Mouse (Mus musculus) gastrocnemius, postnatal 36 days (tissue): ENCODE results near the gene Ecsit. TPM values are rescaled to one million over a fixed set of nuclear protein-coding genes. Genes with fewer than 3 reads are reported as not detected.
"Not testable (repeated sequence)": the region's sequence is repeated elsewhere in the genome, so short reads cannot be mapped to it uniquely, and the experiment has no call there.

Source experiments
- DNase-seq, 2 experiments: peaks; one replicate each; pipeline ENCODE4 v3.0.0; 2022
- intact Hi-C: fragments of 180-260 bp; cut with DNase I; formaldehyde crosslinking; loops from one replicate; pipeline ENCODE4 v1.15.1; 2025
- total RNA-seq, 2 experiments: library from RNA; stranded (reverse); gene quantifications; 2 replicates each; pipeline ENCODE4 v1.2.3; 2021

Ecsit gene
- total RNA-seq, 2 experiments from 2014 or later: 82.2 to 86.9 TPM

GRCm38 (mm10) chr9:22095854-22096307 lies 10.6 kb upstream of the Ecsit start:
- intact Hi-C loops: no loop called here
- DNase-seq: peak; percentile 73 to 80

GRCm38 (mm10) chr9:22092746-22093145 lies 7.5 kb upstream of the Ecsit start:
- intact Hi-C loops: no loop called here
- no peak for DNase-seq

GRCm38 (mm10) chr9:22089986-22090385 lies 4.7 kb upstream of the Ecsit start:
- no peak for DNase-seq
- intact Hi-C loops: no loop called here

- intact Hi-C loops: no loop called here
- no peak for DNase-seq
These were observed 4.0 kb upstream of the Ecsit start for GRCm38 (mm10) chr9:22089281-22089680.

GRCm38 (mm10) chr9:22087034-22087618 lies 1.9 kb upstream of the Ecsit start:
- intact Hi-C loops: no loop called here
- DNase-seq: no peak

- intact Hi-C loops: no loop called here
- DNase-seq: no peak
These were observed 774 bp upstream of the Ecsit start for GRCm38 (mm10) chr9:22086012-22086411.

- intact Hi-C loops: no loop called here
- DNase-seq: no peak
These were observed 594 bp downstream of the Ecsit start for GRCm38 (mm10) chr9:22084667-22085021.

GRCm38 (mm10) chr9:22076223-22076622 lies 9.0 kb downstream of the Ecsit start:
- DNase-seq: no peak
- intact Hi-C loops: loop anchor here (10.0 kb wide), 1 partner anchor 1621 kb away; no protein-coding TSS in a partner anchor

GRCm38 (mm10) chr9:22075778-22076177 lies 9.5 kb downstream of the Ecsit start:
- not testable (repeated sequence) for DNase-seq
- intact Hi-C loops: loop anchor here (10.0 kb wide), 1 partner anchor 1621 kb away; no protein-coding TSS in a partner anchor

- DNase-seq: no peak
- intact Hi-C loops: loop anchor here (10.0 kb wide), 1 partner anchor 1617 kb away; no protein-coding TSS in a partner anchor
These were observed 13.0 kb downstream of the Ecsit start for GRCm38 (mm10) chr9:22072276-22072675.

GRCm38 (mm10) chr9:22070791-22071573 lies 14.3 kb downstream of the Ecsit start, which contains the start of the genes Gm49318 and Zfp653:
Gm49318 (minus strand) TSS chr9:22071259.
Zfp653 (minus strand) TSS chr9:22071376.
- DNase-seq: peak; percentile 95 to 97
- intact Hi-C loops: loop anchor here (10.0 kb wide), 1 partner anchor 1616 kb away; no protein-coding TSS in a partner anchor

GRCm38 (mm10) chr9:22069881-22070553 lies 15.2 kb downstream of the Ecsit start:
- DNase-seq: no peak
- intact Hi-C loops: loop anchor here (10.0 kb wide), 1 partner anchor 1615 kb away; no protein-coding TSS in a partner anchor

- no peak for DNase-seq
- intact Hi-C loops: no loop called here
These were observed 18.0 kb downstream of the Ecsit start for GRCm38 (mm10) chr9:22067195-22067594.

- intact Hi-C loops: loop anchor here (1.0 kb wide), 1 partner anchor 77 kb away; no protein-coding TSS in a partner anchor
These were observed 18.8 kb downstream of the Ecsit start for GRCm38 (mm10) chr9:22066433-22066832.

GRCm38 (mm10) chr9:22065642-22066041 lies 19.6 kb downstream of the Ecsit start:
- DNase-seq: no peak
- intact Hi-C loops: loop anchor here (1.0 kb wide), 1 partner anchor 78 kb away; no protein-coding TSS in a partner anchor

More at GRCm38 (mm10) chr9:22066433-22066832, 18.8 kb downstream of the Ecsit start:
- DNase-seq: peak in 1 of 2 experiments; percentile 41

GRCm38 (mm10) chr9:22064341-22064740 lies 20.9 kb downstream of the Ecsit start:
- intact Hi-C loops: no loop called here

GRCm38 (mm10) chr9:22061339-22061738 lies 23.9 kb downstream of the Ecsit start:
- intact Hi-C loops: no loop called here
- no peak for DNase-seq

More at GRCm38 (mm10) chr9:22064341-22064740, 20.9 kb downstream of the Ecsit start:
- DNase-seq: no peak

- intact Hi-C loops: no loop called here
- DNase-seq: no peak
These were observed 27.2 kb downstream of the Ecsit start for GRCm38 (mm10) chr9:22058011-22058424.

- intact Hi-C loops: no loop called here
- no peak for DNase-seq
These were observed 28.2 kb downstream of the Ecsit start for GRCm38 (mm10) chr9:22057031-22057517.

GRCm38 (mm10) chr9:22056303-22056910 lies 28.8 kb downstream of the Ecsit start:
- no peak for DNase-seq
- intact Hi-C loops: no loop called here
